Mouse (Mus musculus): Measurements from ENCODE around the gene Ciao2b. TPM values are rescaled to one million over a fixed set of nuclear protein-coding genes. Genes with fewer than 3 reads are reported as not detected.
A peak's percentile ranks its signal among the peaks of the same experiment; 100 is the strongest.

Ciao2b gene
- total RNA-seq, 1 experiment, result 81.9 TPM

DNA sequence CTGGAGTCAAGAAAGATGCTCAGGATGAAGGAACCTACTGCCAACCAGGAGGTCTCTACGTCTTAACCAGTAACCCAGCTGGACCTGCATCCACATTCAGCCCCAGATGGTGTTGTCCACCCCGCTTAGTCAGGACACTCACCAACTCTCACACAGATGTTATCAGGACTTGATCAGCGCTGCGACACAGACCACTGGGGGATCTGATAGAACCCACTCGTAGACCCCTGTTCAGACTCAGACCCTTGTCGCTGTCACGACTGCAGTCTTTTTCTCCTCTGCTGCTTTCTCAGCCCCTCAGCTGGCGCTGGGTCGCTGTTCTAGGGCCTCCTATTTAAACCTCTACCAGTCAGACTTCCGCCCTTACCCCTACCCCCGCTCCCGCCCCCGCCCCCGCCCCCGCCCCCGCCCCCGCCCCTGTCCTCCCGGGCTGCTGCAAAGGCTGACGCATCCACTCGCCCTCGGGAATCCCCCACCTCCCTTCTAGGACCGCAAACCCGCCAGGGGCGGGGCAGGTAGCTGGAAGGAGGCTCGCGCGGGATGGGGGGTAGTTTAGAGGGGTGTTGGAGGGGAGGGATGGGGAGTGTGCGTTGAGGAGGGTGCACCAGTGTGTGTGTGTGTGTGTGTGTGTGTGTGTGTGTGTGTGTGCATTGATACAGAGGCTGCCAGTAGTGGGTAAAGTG is 10.6 kb downstream of the Ciao2b start, which contains the start of gene Rrad:
Gene Rrad, minus strand, starts transcription at position 347 of the 683 bp plus-strand sequence.
- peak within 1 kb of the TSS; percentile 34 to 52 for H3K4me3 ChIP-seq (ENCODE audit: insufficient read depth in 1 of 2, low read depth in 1 of 2, low read length in 2 of 2, poor library complexity in 1 of 2, severe bottlenecking in 1 of 2)
- no peaks in the 10 kb centered on the region for H3K36me3 ChIP-seq (ENCODE audit: control insufficient read depth, insufficient read depth, low read length, poor library complexity, severe bottlenecking)
- peaks cover 0 to 11% of the 10 kb centered on the region in 2 experiments; a peak in 2 of 4 replicates for H3K4me1 ChIP-seq (ENCODE audit: control insufficient read depth in 2 of 2, insufficient read depth in 2 of 2, low read length in 2 of 2, poor library complexity in 1 of 2)
- peak within 1 kb of the TSS; percentile 33; the same call in 1 of the 2 replicates for H3K9ac ChIP-seq (ENCODE audit: insufficient read depth, low read depth, low read length, poor library complexity, severe bottlenecking)
- in situ Hi-C loops (cut with MboI; ENCODE audit: low sequenced_read_pairs in 2 of 2, unreplicated experiment in 2 of 2), result loop anchor here in 1 of 2 experiments (25.0 kb wide), 1 partner anchor 631 kb away; the partner anchor contains the start of genes B3gnt9, Fbxl8, Hsf4 and Tradd
- H3K27ac ChIP-seq (ENCODE audit: insufficient read depth, low read depth, low read length, poor library complexity, severe bottlenecking), result no peak within 1 kb of the TSS
- DNase-seq (ENCODE audit: low read depth, low spot score), result no peak
- H3K9me3 ChIP-seq (ENCODE audit: control insufficient read depth, insufficient read depth, low read depth, low read length), result no peaks in the 10 kb centered on the region
- TF ChIP-seq ZC3H11A (IDR thresholded peaks at IDR 0.05; ENCODE audit: borderline replicate concordance, low read depth, low read length) (no peak), MAFK (IDR thresholded peaks at IDR 0.05; ENCODE audit: insufficient read depth, low read depth, low read length) (no peak), ZNF384 (IDR thresholded peaks at IDR 0.05; ENCODE audit: low read depth, low read length) (no peak), CHD2 (IDR thresholded peaks at IDR 0.05; ENCODE audit: low read depth, low read length) (no peak), HCFC1 (IDR thresholded peaks at IDR 0.05; ENCODE audit: borderline replicate concordance, insufficient read depth, low read length) (no peak)

DNA sequence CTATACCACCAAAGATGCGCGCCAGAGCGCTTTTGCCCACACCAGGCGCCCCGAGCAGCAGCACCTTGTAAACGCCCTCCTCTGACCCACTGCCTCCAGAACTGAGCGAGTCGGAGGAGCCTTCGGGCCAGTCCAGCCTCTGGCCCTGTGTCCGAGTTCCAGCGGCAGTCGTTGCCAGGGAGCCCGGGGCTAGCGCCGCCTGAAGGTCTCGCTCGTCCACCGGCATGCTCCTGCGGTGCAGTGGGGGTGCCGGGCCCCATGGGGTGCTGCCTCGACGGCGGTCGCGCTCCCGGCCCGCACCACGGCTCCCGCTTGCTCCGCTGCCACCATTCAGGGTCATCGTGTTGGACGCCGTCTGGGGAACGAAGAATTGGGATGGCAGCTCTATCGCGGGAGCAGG is 11.2 kb downstream of the Ciao2b start:
- TF ChIP-seq MAFK (IDR thresholded peaks at IDR 0.05; ENCODE audit: insufficient read depth, low read depth, low read length) (no peak), CHD2 (IDR thresholded peaks at IDR 0.05; ENCODE audit: low read depth, low read length) (no peak), HCFC1 (IDR thresholded peaks at IDR 0.05; ENCODE audit: borderline replicate concordance, insufficient read depth, low read length) (no peak), ZNF384 (IDR thresholded peaks at IDR 0.05; ENCODE audit: low read depth, low read length) (no peak)
- H3K9me3 ChIP-seq (ENCODE audit: control insufficient read depth, insufficient read depth, low read depth, low read length), result no peaks in the 10 kb centered on the region
- H3K4me3 ChIP-seq (ENCODE audit: insufficient read depth in 1 of 2, low read depth in 1 of 2, low read length in 2 of 2, poor library complexity in 1 of 2, severe bottlenecking in 1 of 2), result peak overlapping the region; percentile 34 to 52
- in situ Hi-C loops (cut with MboI; ENCODE audit: low sequenced_read_pairs in 2 of 2, unreplicated experiment in 2 of 2), result loop anchor here in 1 of 2 experiments (25.0 kb wide), 1 partner anchor 632 kb away; the partner anchor contains the start of genes B3gnt9, Fbxl8, Hsf4 and Tradd
- DNase-seq (ENCODE audit: low read depth, low spot score), result no peak
- H3K36me3 ChIP-seq (ENCODE audit: control insufficient read depth, insufficient read depth, low read length, poor library complexity, severe bottlenecking), result no peaks in the 10 kb centered on the region
- H3K9ac ChIP-seq (ENCODE audit: insufficient read depth, low read depth, low read length, poor library complexity, severe bottlenecking), result peak overlapping the region; percentile 33; the same call in 1 of the 2 replicates
- peaks cover 0 to 11% of the 10 kb centered on the region in 2 experiments; a peak in 2 of 4 replicates for H3K4me1 ChIP-seq (ENCODE audit: control insufficient read depth in 2 of 2, insufficient read depth in 2 of 2, low read length in 2 of 2, poor library complexity in 1 of 2)
- no peak overlapping the region for H3K27ac ChIP-seq (ENCODE audit: insufficient read depth, low read depth, low read length, poor library complexity, severe bottlenecking)

DNA sequence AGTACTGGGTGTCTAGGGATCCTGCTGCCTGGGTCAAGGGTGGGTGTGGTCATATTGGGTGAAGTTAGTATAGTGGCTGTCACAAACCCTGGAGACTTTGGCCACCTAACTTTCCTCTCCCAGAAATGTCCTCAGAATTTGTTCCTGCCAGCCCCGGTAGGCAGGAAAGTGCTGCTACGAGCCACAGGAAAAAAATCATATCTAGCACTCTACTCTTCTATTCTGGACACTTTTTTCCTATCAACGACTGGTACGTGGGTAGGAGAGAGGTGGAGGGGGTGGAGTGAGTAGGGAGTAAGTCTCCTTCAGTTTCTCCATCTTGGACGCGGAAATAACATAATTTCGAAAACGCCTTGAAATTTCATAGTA is 11.7 kb downstream of the Ciao2b start:
- TF ChIP-seq HCFC1 (IDR thresholded peaks at IDR 0.05; ENCODE audit: borderline replicate concordance, insufficient read depth, low read length) (no peak), ZNF384 (IDR thresholded peaks at IDR 0.05; ENCODE audit: low read depth, low read length) (no peak)
- no peak for DNase-seq (ENCODE audit: low read depth, low spot score)
- Histone ChIP-seq H3K27ac (ENCODE audit: insufficient read depth, low read depth, low read length, poor library complexity, severe bottlenecking) (no peak overlapping the region), H3K4me1 (ENCODE audit: control insufficient read depth in 2 of 2, insufficient read depth in 2 of 2, low read length in 2 of 2, poor library complexity in 1 of 2) (peaks cover 0 to 11% of the 10 kb centered on the region in 2 experiments; a peak in 2 of 4 replicates), H3K9ac (ENCODE audit: insufficient read depth, low read depth, low read length, poor library complexity, severe bottlenecking) (no peak overlapping the region), H3K36me3 (ENCODE audit: control insufficient read depth, insufficient read depth, low read length, poor library complexity, severe bottlenecking) (no peaks in the 10 kb centered on the region), H3K9me3 (ENCODE audit: control insufficient read depth, insufficient read depth, low read depth, low read length) (no peaks in the 10 kb centered on the region), H3K4me3 (ENCODE audit: insufficient read depth in 1 of 2, low read depth in 1 of 2, low read length in 2 of 2, poor library complexity in 1 of 2, severe bottlenecking in 1 of 2) (peak overlapping the region; percentile 34 to 52; a peak in 1 of 4 replicates)
- in situ Hi-C loops (cut with MboI; ENCODE audit: low sequenced_read_pairs in 2 of 2, unreplicated experiment in 2 of 2), result loop anchor here in 1 of 2 experiments (25.0 kb wide), 1 partner anchor 632 kb away; the partner anchor contains the start of genes B3gnt9, Fbxl8, Hsf4 and Tradd

DNA sequence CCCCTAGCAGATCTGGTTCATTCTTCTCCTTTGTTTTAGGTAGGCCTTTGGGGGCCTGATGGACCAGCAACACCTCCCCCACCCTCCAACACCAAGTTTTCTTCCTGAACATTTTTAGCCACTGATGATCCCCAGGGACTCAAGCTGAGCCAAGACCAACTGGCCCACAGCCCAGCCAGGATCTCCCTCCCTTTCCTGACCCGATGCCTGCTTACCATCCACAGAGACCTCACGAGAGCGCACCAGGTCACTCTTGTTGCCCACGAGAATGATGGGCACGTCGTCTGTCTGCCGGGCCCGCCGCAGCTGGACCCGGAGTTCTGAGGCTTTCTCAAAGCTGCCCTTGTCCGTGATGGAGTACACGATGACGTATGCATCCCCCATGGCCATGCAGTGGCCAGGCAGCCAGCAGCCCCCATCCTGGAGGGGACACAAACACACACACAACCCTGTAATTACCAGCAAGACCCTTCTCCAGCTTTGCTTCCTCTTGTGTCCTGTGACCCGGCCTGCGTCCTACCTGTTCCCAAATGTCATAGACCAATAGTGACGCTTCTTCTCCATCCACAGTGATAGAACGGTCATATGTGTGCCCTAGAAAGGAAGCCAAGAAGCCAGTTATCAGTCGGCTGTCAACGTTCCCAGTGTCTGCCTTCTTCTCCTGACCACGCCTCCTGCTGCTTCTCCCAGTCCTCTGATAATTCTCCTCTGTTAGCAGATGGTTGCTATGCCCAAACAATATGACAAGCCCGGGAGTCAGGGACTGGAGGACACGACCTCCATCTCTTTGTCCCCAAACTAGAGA is 12.3 kb downstream of the Ciao2b start:
- H3K27ac ChIP-seq (ENCODE audit: insufficient read depth, low read depth, low read length, poor library complexity, severe bottlenecking), result no peak overlapping the region
- no peak overlapping the region for H3K9ac ChIP-seq (ENCODE audit: insufficient read depth, low read depth, low read length, poor library complexity, severe bottlenecking)
- no peak overlapping the region for H3K4me3 ChIP-seq (ENCODE audit: insufficient read depth in 1 of 2, low read depth in 1 of 2, low read length in 2 of 2, poor library complexity in 1 of 2, severe bottlenecking in 1 of 2)
- TF ChIP-seq ZC3H11A (IDR thresholded peaks at IDR 0.05; ENCODE audit: borderline replicate concordance, low read depth, low read length), result no peak
- no peak for TF ChIP-seq MAFK (IDR thresholded peaks at IDR 0.05; ENCODE audit: insufficient read depth, low read depth, low read length)
- TF ChIP-seq HCFC1 (IDR thresholded peaks at IDR 0.05; ENCODE audit: borderline replicate concordance, insufficient read depth, low read length), result no peak
- no peak for TF ChIP-seq ZNF384 (IDR thresholded peaks at IDR 0.05; ENCODE audit: low read depth, low read length)
- TF ChIP-seq CHD2 (IDR thresholded peaks at IDR 0.05; ENCODE audit: low read depth, low read length), result no peak
- H3K4me1 ChIP-seq (ENCODE audit: control insufficient read depth in 2 of 2, insufficient read depth in 2 of 2, low read length in 2 of 2, poor library complexity in 1 of 2), result peaks cover 0 to 11% of the 10 kb centered on the region in 2 experiments; a peak in 2 of 4 replicates
- in situ Hi-C loops (cut with MboI; ENCODE audit: low sequenced_read_pairs in 2 of 2, unreplicated experiment in 2 of 2), result loop anchor here in 1 of 2 experiments (25.0 kb wide), 1 partner anchor 633 kb away; the partner anchor contains the start of genes B3gnt9, Fbxl8, Hsf4 and Tradd
- H3K36me3 ChIP-seq (ENCODE audit: control insufficient read depth, insufficient read depth, low read length, poor library complexity, severe bottlenecking), result no peaks in the 10 kb centered on the region
- H3K9me3 ChIP-seq (ENCODE audit: control insufficient read depth, insufficient read depth, low read depth, low read length), result no peaks in the 10 kb centered on the region
- DNase-seq (ENCODE audit: low read depth, low spot score), result no peak

Measured in ES-E14 (cell line).